Mouse (Mus musculus): Measurements from ENCODE around the gene Ninl. TPM values are rescaled to one million over a fixed set of nuclear protein-coding genes. Genes with fewer than 3 reads are reported as not detected.
"Not testable (repeated sequence)": the region's sequence is repeated elsewhere in the genome, so short reads cannot be mapped to it uniquely, and the experiment has no call there.

Gene Ninl
- polyA plus RNA-seq, 1 experiment = 0.84 TPM

- Histone ChIP-seq H3K4me3 (ENCODE audit: low read depth, low read length) (no peak overlapping the region), H3K36me3 (ENCODE audit: control insufficient read depth, insufficient read depth, low read length) (0 out of 2 replicates have a peak, but pooled peaks cover 2% of the 10 kb centered on the region), H3K4me1 (ENCODE audit: control insufficient read depth, insufficient read depth, insufficient read length, low read length) (peaks cover 8% of the 10 kb centered on the region; the same call in 1 of the 2 replicates), H3K27me3 (ENCODE audit: control insufficient read depth, insufficient read depth, low read length) (no peaks in the 10 kb centered on the region), H3K27ac (ENCODE audit: insufficient read depth, low read depth, low read length) (no peak overlapping the region)
- 91% methylated on average over 3 of the region's 3 CpGs for WGBS
- no peak for TF ChIP-seq POLR2A (IDR thresholded peaks at IDR 0.05; ENCODE audit: low read depth, low read length)
- TF ChIP-seq CTCF (IDR thresholded peaks at IDR 0.05; ENCODE audit: extremely low read depth, insufficient read length, insufficient replicate concordance, low read depth, low read length) = no peak
Observed at GRCm38 (mm10) chr2:150920543-150920942, 118.6 kb downstream of the Ninl start.

GRCm38 (mm10) chr2:150918720-150919119, 120.5 kb downstream of the Ninl start:
- peaks cover 8% of the 10 kb centered on the region; the same call in 1 of the 2 replicates for H3K4me1 ChIP-seq (ENCODE audit: control insufficient read depth, insufficient read depth, insufficient read length, low read length)
- TF ChIP-seq CTCF (IDR thresholded peaks at IDR 0.05; ENCODE audit: extremely low read depth, insufficient read length, insufficient replicate concordance, low read depth, low read length) = no peak
- TF ChIP-seq POLR2A (IDR thresholded peaks at IDR 0.05; ENCODE audit: low read depth, low read length) = no peak
- H3K27ac ChIP-seq (ENCODE audit: insufficient read depth, low read depth, low read length) = peak overlapping the region; percentile 56; the same call in 1 of the 2 replicates
- 0 out of 2 replicates have a peak, but pooled peaks cover 2% of the 10 kb centered on the region for H3K36me3 ChIP-seq (ENCODE audit: control insufficient read depth, insufficient read depth, low read length)
- no peak overlapping the region for H3K4me3 ChIP-seq (ENCODE audit: low read depth, low read length)
- H3K27me3 ChIP-seq (ENCODE audit: control insufficient read depth, insufficient read depth, low read length) = no peaks in the 10 kb centered on the region
- WGBS = 49% methylated on average over 3 of the region's 3 CpGs

- Histone ChIP-seq H3K27me3 (ENCODE audit: control insufficient read depth, insufficient read depth, low read length) (no peaks in the 10 kb centered on the region), H3K4me1 (ENCODE audit: control insufficient read depth, insufficient read depth, insufficient read length, low read length) (peaks cover 9% of the 10 kb centered on the region; the same call in 1 of the 2 replicates), H3K4me3 (ENCODE audit: low read depth, low read length) (no peak overlapping the region), H3K27ac (ENCODE audit: insufficient read depth, low read depth, low read length) (no peak overlapping the region), H3K36me3 (ENCODE audit: control insufficient read depth, insufficient read depth, low read length) (0 out of 2 replicates have a peak, but pooled peaks cover 2% of the 10 kb centered on the region)
- TF ChIP-seq POLR2A (IDR thresholded peaks at IDR 0.05; ENCODE audit: low read depth, low read length) (no peak), CTCF (IDR thresholded peaks at IDR 0.05; ENCODE audit: extremely low read depth, insufficient read length, insufficient replicate concordance, low read depth, low read length) (no peak)
- 75% methylated on average over 5 of the region's 5 CpGs for WGBS
Observed at GRCm38 (mm10) chr2:150915786-150916185, 123.4 kb downstream of the Ninl start.

- Histone ChIP-seq H3K27me3 (ENCODE audit: control insufficient read depth, insufficient read depth, low read length) (no peaks in the 10 kb centered on the region), H3K27ac (ENCODE audit: insufficient read depth, low read depth, low read length) (no peak overlapping the region), H3K36me3 (ENCODE audit: control insufficient read depth, insufficient read depth, low read length) (0 out of 2 replicates have a peak, but pooled peaks cover 2% of the 10 kb centered on the region), H3K4me1 (ENCODE audit: control insufficient read depth, insufficient read depth, insufficient read length, low read length) (peaks cover 9% of the 10 kb centered on the region; the same call in 1 of the 2 replicates), H3K4me3 (ENCODE audit: low read depth, low read length) (no peak overlapping the region)
- 36% methylated on average over 4 of the region's 4 CpGs for WGBS
- TF ChIP-seq POLR2A (IDR thresholded peaks at IDR 0.05; ENCODE audit: low read depth, low read length) (no peak), CTCF (IDR thresholded peaks at IDR 0.05; ENCODE audit: extremely low read depth, insufficient read length, insufficient replicate concordance, low read depth, low read length) (no peak)
Observed at GRCm38 (mm10) chr2:150914781-150915515, 124.2 kb downstream of the Ninl start.

GRCm38 (mm10) chr2:150910295-150910881, 128.8 kb downstream of the Ninl start:
- no peak overlapping the region for H3K4me3 ChIP-seq (ENCODE audit: low read depth, low read length)
- no peaks in the 10 kb centered on the region for H3K27me3 ChIP-seq (ENCODE audit: control insufficient read depth, insufficient read depth, low read length)
- no peak for TF ChIP-seq POLR2A (IDR thresholded peaks at IDR 0.05; ENCODE audit: low read depth, low read length)
- no peak for TF ChIP-seq CTCF (IDR thresholded peaks at IDR 0.05; ENCODE audit: extremely low read depth, insufficient read length, insufficient replicate concordance, low read depth, low read length)
- H3K27ac ChIP-seq (ENCODE audit: insufficient read depth, low read depth, low read length) = no peak overlapping the region
- H3K4me1 ChIP-seq (ENCODE audit: control insufficient read depth, insufficient read depth, insufficient read length, low read length) = peaks cover 13% of the 10 kb centered on the region; the same call in 1 of the 2 replicates
- H3K36me3 ChIP-seq (ENCODE audit: control insufficient read depth, insufficient read depth, low read length) = no peaks in the 10 kb centered on the region
- WGBS = 27% methylated on average over 10 of the region's 10 CpGs

- WGBS = under 1% methylated on average over 35 of the region's 35 CpGs
Observed at GRCm38 (mm10) chr2:150909429-150910039, 129.6 kb downstream of the Ninl start.

GRCm38 (mm10) chr2:150908881-150909280, 130.3 kb downstream of the Ninl start:
- H3K27ac ChIP-seq (ENCODE audit: insufficient read depth, low read depth, low read length); H3K36me3 ChIP-seq (ENCODE audit: control insufficient read depth, insufficient read depth, low read length); H3K27me3 ChIP-seq (ENCODE audit: control insufficient read depth, insufficient read depth, low read length); H3K4me3 ChIP-seq (ENCODE audit: low read depth, low read length): not testable (repeated sequence)
- H3K4me1 ChIP-seq (ENCODE audit: control insufficient read depth, insufficient read depth, insufficient read length, low read length) = peaks cover 12% of the 10 kb centered on the region; the same call in 1 of the 2 replicates
- 42% methylated on average over 6 of the region's 6 CpGs for WGBS

More at GRCm38 (mm10) chr2:150909429-150910039, 129.6 kb downstream of the Ninl start:
- Histone ChIP-seq H3K4me1 (ENCODE audit: control insufficient read depth, insufficient read depth, insufficient read length, low read length) (peaks cover 13% of the 10 kb centered on the region; the same call in 1 of the 2 replicates), H3K4me3 (ENCODE audit: low read depth, low read length) (peak overlapping the region; percentile 85), H3K27ac (ENCODE audit: insufficient read depth, low read depth, low read length) (peak overlapping the region; percentile 78), H3K36me3 (ENCODE audit: control insufficient read depth, insufficient read depth, low read length) (no peaks in the 10 kb centered on the region), H3K27me3 (ENCODE audit: control insufficient read depth, insufficient read depth, low read length) (no peaks in the 10 kb centered on the region)
- TF ChIP-seq POLR2A (IDR thresholded peaks at IDR 0.05; ENCODE audit: low read depth, low read length) = 0 out of 2 replicates have a peak, but pooled peaks have one; percentile 31
- no peak for TF ChIP-seq CTCF (IDR thresholded peaks at IDR 0.05; ENCODE audit: extremely low read depth, insufficient read length, insufficient replicate concordance, low read depth, low read length)
